Comparison of ENCODE assay signal across 24 mouse cellular contexts in genomic region chr12:103556856-103557255, GRCm38 (mm10).
"Had no signal": no experiment of that assay in that cellular context is flagged by ENCODE, and none has a peak within 500 bp of the region (broad histone marks: within the 10 kb centered on the region; RNA-seq: fewer than 3 reads in every experiment).

No protein-coding gene starts in this region.

- H3K4me3 ChIP-seq: heart, embryonic 10.5 days; heart, embryonic 12.5 days; hindbrain, embryonic 13.5 days; hindbrain, embryonic 15.5 days; kidney, embryonic 15.5 days; limb, embryonic 13.5 days; limb, embryonic 15.5 days; liver, embryonic 12.5 days had no signal

- ATAC-seq: hindbrain, postnatal 0 days; intestine, embryonic 16.5 days; liver, embryonic 12.5 days had no signal

- H3K4me1 ChIP-seq: heart, embryonic 10.5 days; heart, embryonic 12.5 days; hindbrain, embryonic 13.5 days; hindbrain, embryonic 15.5 days; kidney, embryonic 15.5 days; limb, embryonic 13.5 days; limb, embryonic 15.5 days; liver, embryonic 12.5 days had no signal

- DNase-seq: gastrocnemius, postnatal 14 days; gastrocnemius, postnatal 36 days; heart, adult 18-20 months; heart, postnatal 14 days; heart, postnatal 36 days; kidney, adult 11 months; kidney, adult 2 months; kidney, adult 9 months; kidney, postnatal 14 days; kidney, postnatal 36 days; layer of hippocampus, adult 9-11 months; layer of hippocampus, postnatal 36 days; left cerebral cortex, postnatal 4 days had no signal

- H3K9me3 ChIP-seq: heart, embryonic 10.5 days; hindbrain, embryonic 13.5 days; hindbrain, embryonic 15.5 days; kidney, embryonic 15.5 days; limb, embryonic 13.5 days; limb, embryonic 15.5 days; liver, embryonic 12.5 days had no signal

- H3K9ac ChIP-seq: heart, embryonic 12.5 days; hindbrain, embryonic 13.5 days; hindbrain, embryonic 15.5 days; kidney, embryonic 15.5 days; limb, embryonic 13.5 days; limb, embryonic 15.5 days; liver, embryonic 12.5 days had no signal

- H3K4me2 ChIP-seq: heart, embryonic 12.5 days; hindbrain, embryonic 13.5 days; hindbrain, embryonic 15.5 days; kidney, embryonic 15.5 days; limb, embryonic 13.5 days; limb, embryonic 15.5 days; liver, embryonic 12.5 days had no signal

- H3K27ac ChIP-seq: heart, embryonic 10.5 days; hindbrain, embryonic 13.5 days; hindbrain, embryonic 15.5 days; hindbrain, postnatal 0 days; kidney, embryonic 15.5 days; kidney, postnatal 0 days; limb, embryonic 13.5 days; limb, embryonic 15.5 days; liver, embryonic 12.5 days had no signal

- H3K27me3 ChIP-seq: heart, embryonic 12.5 days; hindbrain, embryonic 13.5 days; hindbrain, embryonic 15.5 days; kidney, embryonic 15.5 days; limb, embryonic 13.5 days; limb, embryonic 15.5 days; liver, embryonic 12.5 days had no signal

- H3K36me3 ChIP-seq: heart, embryonic 10.5 days; heart, embryonic 12.5 days; hindbrain, embryonic 13.5 days; hindbrain, embryonic 15.5 days; kidney, embryonic 15.5 days; limb, embryonic 13.5 days; limb, embryonic 15.5 days; liver, embryonic 12.5 days had no signal
